Mouse (Mus musculus) thymus, adult 2 months (tissue): ENCODE measurements around the gene Slc4a8. TPM values are rescaled to one million over a fixed set of nuclear protein-coding genes. Genes with fewer than 3 reads are reported as not detected.

Experiments
- DNase-seq: peaks from one replicate; pipeline ENCODE4 v3.0.0; 2021
- H3K27ac ChIP-seq: fragments of 200-500 bp; 2 replicates; pipeline ENCODE4 v1.5.1; 2012; ENCODE audit warnings: low read length, control low read depth; ENCODE audit not compliant: control insufficient read depth, insufficient read depth
- H3K27me3 ChIP-seq: fragments of 200-500 bp; 2 replicates; pipeline ENCODE4 v1.6.1; 2012; ENCODE audit warnings: mild to moderate bottlenecking, low read length, moderate library complexity, mixed read lengths; ENCODE audit not compliant: control insufficient read depth, insufficient read depth
- H3K36me3 ChIP-seq: fragments of 200-500 bp; 2 replicates; pipeline ENCODE4 v1.6.1; 2012; ENCODE audit warnings: mild to moderate bottlenecking, low read length, moderate library complexity; ENCODE audit not compliant: control insufficient read depth, insufficient read depth
- H3K4me1 ChIP-seq: fragments of 200-500 bp; replicated peaks from 2 replicates; pipeline ENCODE4 v1.6.1; 2012; ENCODE audit warnings: low read length; ENCODE audit not compliant: control insufficient read depth, insufficient read depth
- H3K4me3 ChIP-seq: fragments of 200-500 bp; 2 replicates; pipeline ENCODE4 v1.5.1; 2012; ENCODE audit warnings: mild to moderate bottlenecking, low read length, control low read depth, moderate library complexity; ENCODE audit not compliant: control insufficient read depth, insufficient read depth
- CTCF ChIP-seq: fragments of 200-500 bp; IDR thresholded peaks from 2 replicates; pipeline ENCODE4 v1.5.1; 2012; ENCODE audit warnings: mild to moderate bottlenecking, control low read depth, low read length, moderate library complexity, borderline replicate concordance; ENCODE audit not compliant: control insufficient read depth, poor library complexity, insufficient read depth; ENCODE audit errors: extremely low read depth
- POLR2A ChIP-seq: fragments of 200-500 bp; IDR thresholded peaks from 2 replicates; pipeline ENCODE4 v1.6.1; 2012; ENCODE audit warnings: mild to moderate bottlenecking, low read length, control low read depth, moderate library complexity; ENCODE audit not compliant: control insufficient read depth, poor library complexity, insufficient read depth; ENCODE audit errors: extremely low read depth
- WGBS: fragments of 180-500 bp; shearing (Covaris S2); methylation state at CpG from one replicate; pipeline ENCODE4 v1.1.7; 2018; 5-methylcytosine and 5-hydroxymethylcytosine counted together
- polyA plus RNA-seq: library from polyadenylated mRNA; depleted of rRNA; stranded (reverse); fragments of >200 nt; gene quantifications from 2 replicates; pipeline ENCODE4 v1.2.3, GENCODE M21; 2012

Gene Slc4a8
- polyA plus RNA-seq, 1 experiment, result 11.9 TPM

- H3K4me1 ChIP-seq, result peaks cover 23% of the 10 kb centered on the region
- TF ChIP-seq POLR2A (peak; percentile 60), CTCF (no peak)
- no peaks in the 10 kb centered on the region for H3K27me3 ChIP-seq
- DNase-seq, result peak; percentile 76
- 11% methylated on average over 26 of the region's 26 CpGs for WGBS
- H3K36me3 ChIP-seq, result no peaks in the 10 kb centered on the region
- peak overlapping the region; percentile 98 for H3K27ac ChIP-seq
- peak overlapping the region; percentile 42 for H3K4me3 ChIP-seq
These were observed 83.7 kb downstream of the Slc4a8 start for GRCm38 (mm10) chr15:100845049-100845879.

- no peaks in the 10 kb centered on the region for H3K36me3 ChIP-seq
- WGBS, result 94% methylated on average over 6 of the region's 6 CpGs
These were observed 85.6 kb downstream of the Slc4a8 start for GRCm38 (mm10) chr15:100847193-100847592.

GRCm38 (mm10) chr15:100857586-100857985 lies 96.0 kb downstream of the Slc4a8 start:
- peaks cover 3% of the 10 kb centered on the region for H3K4me1 ChIP-seq
- DNase-seq, result no peak
- no peak for TF ChIP-seq POLR2A
- no peaks in the 10 kb centered on the region for H3K36me3 ChIP-seq
- 11% methylated on average over 3 of the region's 3 CpGs for WGBS
- no peak overlapping the region for H3K4me3 ChIP-seq
- no peaks in the 10 kb centered on the region for H3K27me3 ChIP-seq
- no peak overlapping the region for H3K27ac ChIP-seq

More at GRCm38 (mm10) chr15:100847193-100847592, 85.6 kb downstream of the Slc4a8 start:
- Histone ChIP-seq H3K27ac (no peak overlapping the region), H3K27me3 (no peaks in the 10 kb centered on the region), H3K4me1 (peaks cover 23% of the 10 kb centered on the region), H3K4me3 (no peak overlapping the region)
- DNase-seq, result no peak
- TF ChIP-seq CTCF, result peak; percentile 43; the same call in 1 of the 2 replicates
- no peak for TF ChIP-seq POLR2A

GRCm38 (mm10) chr15:100860856-100861255 lies 99.3 kb downstream of the Slc4a8 start:
- Histone ChIP-seq H3K27me3 (no peaks in the 10 kb centered on the region), H3K4me3 (no peak overlapping the region), H3K36me3 (no peaks in the 10 kb centered on the region), H3K4me1 (peaks cover 3% of the 10 kb centered on the region), H3K27ac (no peak overlapping the region)
- WGBS, result 47% methylated on average over 5 of the region's 5 CpGs
- no peak for DNase-seq
- no peak for TF ChIP-seq CTCF
- TF ChIP-seq POLR2A, result no peak

GRCm38 (mm10) chr15:100865556-100865955 lies 104.0 kb downstream of the Slc4a8 start:
- TF ChIP-seq POLR2A, result no peak
- TF ChIP-seq CTCF, result no peak
- no peak overlapping the region for H3K27ac ChIP-seq
- no peak overlapping the region for H3K4me3 ChIP-seq
- 36% methylated on average over 3 of the region's 3 CpGs for WGBS
- DNase-seq, result no peak
- H3K36me3 ChIP-seq, result no peaks in the 10 kb centered on the region
- H3K27me3 ChIP-seq, result peaks cover 3% of the 10 kb centered on the region
- peaks cover 5% of the 10 kb centered on the region; the same call in 1 of the 2 replicates for H3K4me1 ChIP-seq

GRCm38 (mm10) chr15:100869558-100869957 lies 108.0 kb downstream of the Slc4a8 start, which contains the start of gene Scn8a:
TSS of gene Scn8a (plus strand) at chr15:100869858.
- Histone ChIP-seq H3K27me3 (peaks cover 7% of the 10 kb centered on the region), H3K36me3 (no peaks in the 10 kb centered on the region), H3K4me3 (peak within 1 kb of the TSS; percentile 19; the same call in 1 of the 2 replicates), H3K4me1 (peaks cover 9% of the 10 kb centered on the region; the same call in 1 of the 2 replicates), H3K27ac (no peak within 1 kb of the TSS)
- TF ChIP-seq POLR2A, result no peak
- TF ChIP-seq CTCF, result no peak
- 73% methylated on average over 7 of the region's 7 CpGs for WGBS
- DNase-seq, result no peak

GRCm38 (mm10) chr15:100870001-100870774 lies 108.6 kb downstream of the Slc4a8 start:
- Histone ChIP-seq H3K4me1 (peaks cover 9% of the 10 kb centered on the region; the same call in 1 of the 2 replicates), H3K4me3 (peak overlapping the region; percentile 19; the same call in 1 of the 2 replicates), H3K27ac (no peak overlapping the region), H3K27me3 (peaks cover 7% of the 10 kb centered on the region), H3K36me3 (no peaks in the 10 kb centered on the region)
- DNase-seq, result peak; percentile 38
- WGBS, result 8% methylated on average over 64 of the region's 66 CpGs
- TF ChIP-seq CTCF (peak; percentile 82), POLR2A (no peak)
